Mouse (Mus musculus) olfactory bulb, adult 2 months (tissue): ENCODE measurements around the gene Fez1.

Experiments
- CTCF ChIP-seq: fragments of 200-500 bp; IDR thresholded peaks from 2 replicates; pipeline ENCODE4 v1.5.1; 2012; ENCODE audit warnings: low read depth, mild to moderate bottlenecking, low read length, moderate library complexity; ENCODE audit not compliant: insufficient read depth
- POLR2A ChIP-seq: fragments of 200-500 bp; IDR thresholded peaks from 2 replicates; pipeline ENCODE4 v1.6.1; 2012; ENCODE audit warnings: mild to moderate bottlenecking, low read depth, low read length, moderate library complexity; ENCODE audit not compliant: insufficient read depth

GRCm38 (mm10) chr9:36858677-36859076 lies 37.0 kb downstream of the Fez1 start:
- TF ChIP-seq CTCF (no peak), POLR2A (no peak)
